Mouse (Mus musculus) hindbrain, embryonic 10.5 days (tissue): ENCODE data around the gene Rbm28. TPM values are rescaled to one million over a fixed set of nuclear protein-coding genes. Genes with fewer than 3 reads are reported as not detected.
A peak's percentile ranks its signal among the peaks of the same experiment; 100 is the strongest.

Source experiments
- DNase-seq: peaks from one replicate; pipeline ENCODE4 v3.0.0-alpha.2; 2017; ENCODE audit warnings: low spot score
- H3K27ac ChIP-seq: fragments of 300-500 bp; sonication (generic); 2 replicates; pipeline ENCODE4 v1.5.1; 2016; ENCODE audit warnings: mild to moderate bottlenecking, moderate library complexity
- H3K27me3 ChIP-seq: fragments of 300-500 bp; sonication (generic); 2 replicates; pipeline ENCODE4 v1.6.1; 2016; ENCODE audit warnings: mild to moderate bottlenecking; ENCODE audit not compliant: poor library complexity, insufficient read depth, severe bottlenecking
- H3K36me3 ChIP-seq: fragments of 300-500 bp; sonication (generic); 2 replicates; pipeline ENCODE4 v1.6.1; 2016; ENCODE audit warnings: mild to moderate bottlenecking, moderate library complexity
- H3K4me1 ChIP-seq: fragments of 300-500 bp; sonication (generic); replicated peaks from 2 replicates; pipeline ENCODE4 v1.6.1; 2016; ENCODE audit warnings: mild to moderate bottlenecking
- H3K4me3 ChIP-seq: fragments of 300-500 bp; sonication (generic); 2 replicates; pipeline ENCODE4 v1.5.1; 2016; ENCODE audit warnings: mild to moderate bottlenecking, moderate library complexity
- H3K9me3 ChIP-seq: fragments of 300-500 bp; sonication (generic); 2 replicates; pipeline ENCODE4 v1.6.1; 2016; ENCODE audit warnings: mild to moderate bottlenecking, moderate library complexity
- WGBS: fragments of 180-500 bp; shearing (Covaris S2); methylation state at CpG from one replicate; pipeline ENCODE4 v1.1.7; 2016; 5-methylcytosine and 5-hydroxymethylcytosine counted together
- polyA plus RNA-seq: library from polyadenylated mRNA; unstranded; fragments of >200 nt; fragmentation: Nextera tagmentation; extraction: Ambion mirVana; gene quantifications from 2 replicates; pipeline ENCODE4 v1.2.1, GENCODE M21; 2016

Rbm28 gene
- polyA plus RNA-seq, 1 experiment from 2014 or later: 39.3 TPM

DNA sequence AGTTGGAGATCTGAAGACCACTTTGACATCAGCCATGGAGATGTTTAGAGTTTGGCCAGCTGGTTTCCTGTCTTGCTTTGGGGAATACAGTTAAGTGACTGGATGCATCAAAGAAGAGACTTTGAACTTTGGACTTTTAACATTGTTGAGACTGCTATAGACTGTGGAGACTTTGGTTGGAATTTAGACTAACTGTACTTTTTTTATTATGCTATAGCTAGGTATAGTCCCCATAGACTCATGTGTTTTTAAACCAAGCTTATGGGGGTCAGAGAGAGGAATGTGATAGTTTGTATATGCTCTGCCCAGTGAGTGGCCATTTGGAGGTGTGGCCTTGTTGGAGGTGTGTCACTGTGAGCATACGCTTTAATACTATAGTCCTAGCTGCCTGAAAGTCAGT lies 14.8 kb downstream of the Rbm28 start:
- DNase-seq: no peak
- Histone ChIP-seq H3K27ac (no peak overlapping the region), H3K9me3 (no peaks in the 10 kb centered on the region), H3K36me3 (peaks cover 71% of the 10 kb centered on the region), H3K4me1 (no peaks in the 10 kb centered on the region), H3K4me3 (no peak overlapping the region), H3K27me3 (no peaks in the 10 kb centered on the region)
- 91% methylated on average over 1 of the region's 1 CpGs for WGBS

DNA sequence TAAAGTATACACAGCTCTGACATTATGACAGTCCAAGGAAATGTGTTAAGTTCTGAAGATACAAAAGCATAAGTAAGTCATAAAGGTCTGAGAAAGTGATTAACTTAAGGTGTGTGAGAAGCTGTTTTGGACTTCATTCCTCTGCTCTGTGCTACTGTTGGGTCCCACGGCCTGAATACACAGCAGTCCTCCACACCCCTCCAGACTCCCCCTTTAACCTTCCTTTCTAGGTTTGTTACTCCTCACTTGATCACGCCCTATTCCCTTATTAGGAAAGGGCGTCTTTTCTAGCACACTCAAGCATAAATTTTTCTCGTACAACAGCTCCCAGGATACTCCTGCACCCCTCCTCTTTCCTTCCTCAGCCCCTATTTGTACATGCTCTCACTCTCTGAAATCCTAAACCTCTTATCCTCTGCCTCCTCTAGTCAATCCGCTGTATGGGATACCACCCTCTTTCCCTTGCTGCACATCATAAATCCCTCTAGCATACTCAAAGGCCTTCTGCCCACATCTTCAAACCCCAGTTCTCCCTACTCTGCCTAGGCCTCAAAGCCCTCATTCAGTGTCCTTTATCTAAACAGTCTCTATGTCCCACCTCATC lies 17.3 kb downstream of the Rbm28 start:
- Histone ChIP-seq H3K27me3 (no peaks in the 10 kb centered on the region), H3K4me1 (no peaks in the 10 kb centered on the region), H3K9me3 (no peaks in the 10 kb centered on the region), H3K27ac (no peak overlapping the region), H3K4me3 (no peak overlapping the region), H3K36me3 (peaks cover 56% of the 10 kb centered on the region)
- WGBS: 87% methylated on average over 5 of the region's 5 CpGs
- no peak for DNase-seq

GRCm38 (mm10) chr6:29146641-29147040 lies 18.2 kb downstream of the Rbm28 start:
- Histone ChIP-seq H3K36me3 (peaks cover 56% of the 10 kb centered on the region), H3K4me3 (no peak overlapping the region), H3K9me3 (no peaks in the 10 kb centered on the region), H3K4me1 (no peaks in the 10 kb centered on the region), H3K27ac (no peak overlapping the region), H3K27me3 (no peaks in the 10 kb centered on the region)
- DNase-seq: no peak
- WGBS: 88% methylated on average over 7 of the region's 7 CpGs

DNA sequence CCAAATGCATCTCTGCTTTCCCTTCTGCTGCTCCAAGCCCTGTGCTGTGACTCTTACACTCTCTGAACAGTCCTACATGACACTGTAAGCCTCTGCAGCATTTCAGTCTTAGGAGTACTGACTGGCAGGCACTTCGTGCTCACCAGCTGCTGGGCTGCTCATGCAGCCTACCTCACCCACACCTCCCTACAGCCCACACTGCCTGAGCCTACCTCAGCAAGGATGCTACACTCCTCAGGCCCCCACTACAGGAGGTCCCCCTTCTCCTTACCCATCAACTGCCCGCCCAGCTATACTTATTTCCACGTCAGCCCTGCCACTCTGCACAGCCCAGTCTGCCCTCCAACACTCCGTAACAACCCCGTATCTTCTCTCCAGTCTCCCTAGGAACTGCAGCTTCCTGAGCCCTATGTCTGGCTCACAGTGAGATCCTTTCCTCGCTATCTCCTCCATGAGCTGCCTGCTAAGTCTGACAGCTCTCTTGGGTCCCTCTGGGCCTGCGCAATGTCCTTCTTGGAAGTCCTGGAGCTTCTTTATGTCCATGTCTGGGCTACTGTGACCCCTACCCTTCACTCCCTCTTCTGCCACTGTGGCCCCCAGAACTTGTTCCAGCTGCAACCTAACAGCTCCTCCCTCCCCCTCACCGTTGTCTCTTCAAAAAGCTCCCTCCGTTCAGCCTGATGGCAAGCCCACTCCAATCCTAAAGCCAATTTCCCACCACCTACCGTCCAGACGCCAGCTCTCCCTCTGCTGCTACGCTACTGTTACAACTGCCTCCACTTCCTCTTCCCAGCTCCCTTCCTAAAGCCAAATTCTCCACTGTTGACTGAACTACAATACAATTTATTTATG lies 19.1 kb downstream of the Rbm28 start:
- no peak for DNase-seq

DNA sequence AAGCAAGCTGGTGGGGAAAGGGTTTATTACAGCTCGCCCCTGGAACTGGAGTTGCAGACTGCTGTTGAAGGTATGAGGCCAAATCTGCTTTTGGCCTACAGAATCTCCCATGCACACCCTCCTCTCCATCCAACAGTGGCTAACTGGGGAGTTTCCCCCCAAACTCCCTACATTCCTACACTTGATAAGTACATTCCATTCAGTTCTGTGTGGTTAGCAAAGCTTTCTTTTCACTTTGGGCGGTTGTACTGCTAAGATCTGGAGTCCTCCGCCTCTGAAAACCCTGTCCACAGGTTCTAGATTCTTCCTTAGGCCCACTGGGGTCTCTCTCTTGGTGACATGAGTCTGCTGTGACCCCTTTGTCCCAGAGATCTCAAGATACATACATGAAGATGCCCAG lies 19.8 kb downstream of the Rbm28 start:
- Histone ChIP-seq H3K4me1 (no peaks in the 10 kb centered on the region), H3K9me3 (no peaks in the 10 kb centered on the region), H3K4me3 (no peak overlapping the region), H3K27ac (no peak overlapping the region), H3K27me3 (no peaks in the 10 kb centered on the region), H3K36me3 (peaks cover 53% of the 10 kb centered on the region)
- WGBS: 88% methylated on average over 3 of the region's 3 CpGs
- no peak for DNase-seq

More for the DNA sequence above, 19.1 kb downstream of the Rbm28 start:
- Histone ChIP-seq H3K27me3 (no peaks in the 10 kb centered on the region), H3K9me3 (no peaks in the 10 kb centered on the region), H3K36me3 (peaks cover 54% of the 10 kb centered on the region), H3K27ac (no peak overlapping the region), H3K4me1 (no peaks in the 10 kb centered on the region), H3K4me3 (no peak overlapping the region)
- WGBS: 79% methylated on average over 12 of the region's 12 CpGs

- 46% methylated on average over 5 of the region's 5 CpGs for WGBS
Measured at GRCm38 (mm10) chr6:29143608-29144007, 21.2 kb downstream of the Rbm28 start.

GRCm38 (mm10) chr6:29137441-29137840 lies 27.4 kb downstream of the Rbm28 start:
- DNase-seq: no peak
- Histone ChIP-seq H3K27me3 (no peaks in the 10 kb centered on the region), H3K27ac (no peak overlapping the region), H3K36me3 (peaks cover 90% of the 10 kb centered on the region), H3K4me3 (no peak overlapping the region), H3K9me3 (no peaks in the 10 kb centered on the region), H3K4me1 (no peaks in the 10 kb centered on the region)
- WGBS: 93% methylated on average over 9 of the region's 9 CpGs

More at GRCm38 (mm10) chr6:29143608-29144007, 21.2 kb downstream of the Rbm28 start:
- Histone ChIP-seq H3K27ac (no peak overlapping the region), H3K27me3 (no peaks in the 10 kb centered on the region), H3K9me3 (no peaks in the 10 kb centered on the region), H3K4me3 (no peak overlapping the region), H3K36me3 (peaks cover 50% of the 10 kb centered on the region), H3K4me1 (no peaks in the 10 kb centered on the region)
- peak; percentile 56 for DNase-seq

- WGBS: 90% methylated on average over 9 of the region's 9 CpGs
- Histone ChIP-seq H3K27ac (no peak overlapping the region), H3K4me3 (no peak overlapping the region), H3K4me1 (no peaks in the 10 kb centered on the region), H3K36me3 (peaks cover 99% of the 10 kb centered on the region), H3K27me3 (no peaks in the 10 kb centered on the region), H3K9me3 (no peaks in the 10 kb centered on the region)
- DNase-seq: no peak
Measured at GRCm38 (mm10) chr6:29133100-29133499, 31.7 kb downstream of the Rbm28 start.

DNA sequence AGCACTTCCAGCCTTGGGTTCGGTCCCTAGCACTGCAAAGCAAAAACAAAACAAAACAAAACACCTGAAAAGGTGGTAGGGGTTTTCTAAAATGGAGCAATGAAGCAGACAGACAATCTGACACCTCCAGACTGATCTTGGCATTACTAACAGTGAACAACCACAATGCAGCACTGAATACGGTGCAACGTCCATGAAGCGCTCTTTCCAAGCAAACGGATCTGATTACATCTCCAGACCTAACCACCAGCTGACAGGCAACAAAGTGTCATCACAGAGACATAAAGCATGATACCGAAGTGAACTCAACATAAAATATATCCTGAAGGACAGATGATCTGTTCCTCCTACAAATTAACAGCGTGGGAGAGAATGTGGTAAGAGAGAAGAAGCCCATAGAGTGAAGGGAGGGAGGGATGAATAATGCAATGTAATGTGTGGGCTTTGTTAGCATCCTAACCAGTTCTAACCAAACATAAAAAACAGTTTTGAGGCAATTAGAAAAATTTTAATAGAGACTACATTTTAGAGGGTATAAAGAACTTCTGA lies 37.9 kb downstream of the Rbm28 start:
- no peak for DNase-seq
- H3K27me3 ChIP-seq: no peaks in the 10 kb centered on the region
- peaks cover 94% of the 10 kb centered on the region for H3K36me3 ChIP-seq
- WGBS: 95% methylated on average over 7 of the region's 7 CpGs
- H3K9me3 ChIP-seq: no peaks in the 10 kb centered on the region
- no peak overlapping the region for H3K27ac ChIP-seq
- no peak overlapping the region for H3K4me3 ChIP-seq
- no peaks in the 10 kb centered on the region for H3K4me1 ChIP-seq

DNA sequence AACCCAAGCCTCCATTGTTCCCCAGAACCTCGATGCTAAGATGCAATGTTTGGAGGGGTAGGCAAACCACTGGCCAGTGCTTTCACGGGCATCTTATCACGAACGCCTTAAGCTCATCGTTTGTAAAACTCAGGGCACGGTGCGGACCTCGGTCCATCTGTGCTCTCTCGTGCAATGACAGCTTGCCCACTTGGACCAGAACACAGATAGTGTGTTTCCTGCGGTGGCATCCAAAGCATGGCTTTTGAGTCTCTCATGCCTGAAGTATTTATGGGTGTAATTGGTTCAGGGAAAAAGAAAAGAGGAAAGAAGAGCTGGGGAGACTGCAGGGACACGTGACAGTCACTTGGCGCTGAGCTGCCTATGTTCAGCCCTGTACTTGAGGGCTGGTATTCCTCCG lies 44.8 kb downstream of the Rbm28 start:
- Histone ChIP-seq H3K9me3 (no peaks in the 10 kb centered on the region), H3K27me3 (no peaks in the 10 kb centered on the region), H3K27ac (no peak overlapping the region), H3K4me3 (no peak overlapping the region), H3K36me3 (peaks cover 25% of the 10 kb centered on the region), H3K4me1 (no peaks in the 10 kb centered on the region)
- WGBS: 89% methylated on average over 13 of the region's 13 CpGs
- DNase-seq: no peak

GRCm38 (mm10) chr6:29118963-29119362 lies 45.8 kb downstream of the Rbm28 start:
- 77% methylated on average over 4 of the region's 4 CpGs for WGBS

GRCm38 (mm10) chr6:29118231-29118630 lies 46.6 kb downstream of the Rbm28 start:
- Histone ChIP-seq H3K27me3 (no peaks in the 10 kb centered on the region), H3K4me3 (no peak overlapping the region), H3K36me3 (peaks cover 8% of the 10 kb centered on the region; the same call in 1 of the 2 replicates), H3K9me3 (no peaks in the 10 kb centered on the region), H3K4me1 (no peaks in the 10 kb centered on the region), H3K27ac (no peak overlapping the region)
- DNase-seq: no peak

More at GRCm38 (mm10) chr6:29118963-29119362, 45.8 kb downstream of the Rbm28 start:
- no peak overlapping the region for H3K27ac ChIP-seq
- no peak for DNase-seq
- no peaks in the 10 kb centered on the region for H3K9me3 ChIP-seq
- H3K4me3 ChIP-seq: no peak overlapping the region
- H3K27me3 ChIP-seq: no peaks in the 10 kb centered on the region
- no peaks in the 10 kb centered on the region for H3K4me1 ChIP-seq
- H3K36me3 ChIP-seq: peaks cover 14% of the 10 kb centered on the region; the same call in 1 of the 2 replicates
